Mouse (Mus musculus) c-Kit-positive CD71-positive TER-119-negative erythroid progenitor cells, embryonic 14.5 days (primary cell): ENCODE measurements around the gene Agpat3.
"Not testable (repeated sequence)": the region's sequence is repeated elsewhere in the genome, so short reads cannot be mapped to it uniquely, and the experiment has no call there.

Experiments used
- DNase-seq: peaks from one replicate; pipeline ENCODE4 v3.0.0-alpha.2; 2013; ENCODE audit warnings: low read depth

Gene Agpat3

DNA sequence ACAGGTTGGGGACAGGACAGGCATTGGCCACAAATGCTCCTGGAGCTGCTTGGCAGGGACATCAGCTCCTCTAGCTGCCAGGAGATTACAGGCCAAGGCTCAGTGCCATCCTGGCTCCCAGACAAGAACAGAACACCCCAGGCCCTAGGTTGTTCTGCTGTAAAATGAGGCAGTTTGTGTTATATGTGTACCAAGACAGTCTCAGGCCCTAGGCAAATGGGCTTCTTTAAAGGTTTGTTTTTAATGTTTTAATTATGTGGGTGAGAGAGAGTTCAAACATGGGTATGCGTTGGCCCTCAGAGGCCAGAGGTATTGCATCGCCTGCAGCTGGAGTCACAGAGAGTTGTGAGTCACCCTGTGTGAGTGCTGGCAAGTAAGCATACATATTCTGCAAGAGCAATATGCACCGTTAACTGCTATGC is 8.0 kb upstream of the Agpat3 start:
- no peak for DNase-seq

DNA sequence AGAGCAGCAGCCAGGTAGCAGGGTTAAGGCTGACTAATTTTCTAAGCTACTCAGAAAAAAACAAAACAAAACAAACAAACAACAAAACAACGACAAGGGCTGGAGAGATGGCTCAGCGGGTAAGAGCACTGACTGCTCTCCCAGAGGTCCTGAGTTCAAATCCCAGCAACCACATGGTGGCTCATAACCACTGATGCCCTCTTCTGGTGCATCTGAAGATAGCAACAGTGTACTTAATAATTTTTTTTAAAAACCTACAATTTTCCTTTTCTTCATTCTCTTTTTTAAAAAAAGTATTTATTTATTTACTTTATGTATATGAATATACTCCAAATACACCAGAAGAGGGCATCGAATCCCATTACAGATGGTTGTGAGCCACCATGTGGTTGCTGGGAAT is 6.7 kb upstream of the Agpat3 start:
- DNase-seq, result not testable (repeated sequence)

DNA sequence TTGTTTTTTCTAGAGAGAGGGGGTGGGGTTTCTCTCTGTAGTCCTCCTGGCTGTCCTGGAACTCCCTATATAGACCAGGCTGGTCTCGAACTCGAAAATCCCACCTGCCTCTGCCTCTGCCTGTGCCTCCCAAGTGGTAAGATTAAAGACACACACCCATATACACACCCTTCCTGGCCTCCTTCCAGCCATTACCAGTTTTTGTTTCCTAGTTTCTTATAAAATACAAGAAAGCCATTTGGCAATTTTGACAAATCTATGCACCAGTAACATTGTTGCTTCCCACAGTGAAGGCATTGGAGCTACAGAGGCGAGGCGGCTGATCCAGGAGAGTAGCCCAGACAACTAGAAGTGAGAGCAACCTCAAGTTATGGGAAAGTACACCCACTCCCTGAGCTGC is 6.0 kb upstream of the Agpat3 start:
- no peak for DNase-seq

DNA sequence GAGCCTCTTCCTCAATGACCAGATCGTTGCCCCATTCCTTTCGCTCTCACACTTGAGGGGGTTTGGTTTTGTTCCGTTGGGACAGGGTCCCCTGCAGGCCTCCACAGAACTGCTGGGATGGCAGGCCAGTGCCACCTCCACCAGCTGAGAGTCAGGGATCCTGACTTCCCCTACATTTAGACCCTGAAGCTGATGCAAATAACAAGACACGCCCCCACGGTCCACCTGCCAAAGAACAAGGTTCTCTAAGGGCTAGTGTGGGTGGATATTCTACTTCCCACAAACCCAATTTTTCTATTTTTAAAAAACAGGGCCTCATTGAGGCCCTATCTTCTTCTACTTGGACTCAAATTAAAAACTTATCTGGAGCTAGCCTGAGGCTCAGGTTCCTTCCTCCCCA is 5.5 kb upstream of the Agpat3 start:
- DNase-seq, result no peak

DNA sequence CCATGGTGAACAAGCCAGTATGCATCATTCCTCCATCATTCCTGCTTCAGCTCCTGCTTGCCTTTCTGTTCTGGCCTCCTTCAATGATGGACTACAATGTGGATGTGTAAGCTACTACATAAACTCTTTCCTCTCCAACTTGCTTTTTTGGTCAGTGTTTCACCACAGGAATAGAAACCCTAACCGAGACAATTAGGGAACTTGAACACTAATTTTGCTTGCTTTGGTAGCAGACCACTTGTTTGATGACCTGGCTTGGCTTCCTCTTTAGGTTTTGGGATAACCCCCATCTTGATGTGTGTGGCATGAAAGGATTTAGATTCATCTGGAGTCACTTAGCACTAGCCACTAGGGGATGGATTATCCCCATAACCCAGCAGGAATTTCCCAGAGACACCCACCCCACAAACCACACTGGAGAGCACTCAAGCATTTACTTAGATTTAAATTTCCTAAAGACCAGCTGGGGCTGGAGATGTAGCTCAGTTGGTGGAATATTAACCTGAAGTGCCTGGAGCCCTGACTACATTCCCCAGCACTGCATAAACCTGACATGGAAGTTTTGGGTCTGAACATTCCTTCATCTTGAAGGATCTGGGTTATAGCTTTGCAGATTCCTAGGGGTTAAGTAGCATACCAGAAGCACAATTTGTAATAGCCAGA is 3.8 kb upstream of the Agpat3 start:
- DNase-seq, result no peak

DNA sequence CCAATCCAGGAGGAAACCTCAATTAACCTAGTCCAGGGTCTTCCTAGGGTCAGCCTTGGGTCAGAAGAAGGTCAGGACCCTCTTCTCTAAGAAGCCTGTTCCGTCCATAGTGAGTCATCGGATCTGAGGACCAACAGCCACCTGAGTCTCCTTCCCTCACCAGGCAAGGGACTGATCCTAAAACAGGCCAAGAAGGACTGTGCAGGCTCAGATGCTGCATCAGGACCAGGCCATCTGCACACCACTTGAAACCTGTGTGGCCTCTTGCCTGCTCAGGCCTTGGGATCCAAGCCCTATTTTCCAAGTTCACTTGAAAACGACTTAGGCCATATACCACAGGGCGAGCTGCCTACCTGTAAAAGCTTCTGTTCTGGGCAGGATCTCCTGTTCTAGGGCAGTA is 907 bp upstream of the Agpat3 start:
- DNase-seq, result no peak

DNA sequence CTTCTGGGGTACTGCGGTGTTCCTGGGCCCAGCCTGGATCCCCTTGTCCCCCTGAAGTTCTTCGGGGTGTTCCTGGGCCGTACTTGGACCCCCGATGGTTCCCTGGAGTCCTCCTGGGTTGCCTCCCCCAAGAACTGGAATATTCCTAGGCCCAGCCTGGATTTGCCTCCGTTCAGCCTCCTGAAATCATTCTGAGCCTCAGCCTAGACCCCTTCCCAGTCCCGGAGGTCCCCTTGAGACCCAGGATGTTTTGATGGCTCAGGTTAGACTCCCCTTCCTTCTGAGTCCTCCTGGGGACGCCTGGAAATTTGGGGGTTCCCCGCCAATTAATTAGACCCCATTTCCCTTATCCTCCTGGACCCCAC is 359 bp upstream of the Agpat3 start:
- DNase-seq, result no peak

DNA sequence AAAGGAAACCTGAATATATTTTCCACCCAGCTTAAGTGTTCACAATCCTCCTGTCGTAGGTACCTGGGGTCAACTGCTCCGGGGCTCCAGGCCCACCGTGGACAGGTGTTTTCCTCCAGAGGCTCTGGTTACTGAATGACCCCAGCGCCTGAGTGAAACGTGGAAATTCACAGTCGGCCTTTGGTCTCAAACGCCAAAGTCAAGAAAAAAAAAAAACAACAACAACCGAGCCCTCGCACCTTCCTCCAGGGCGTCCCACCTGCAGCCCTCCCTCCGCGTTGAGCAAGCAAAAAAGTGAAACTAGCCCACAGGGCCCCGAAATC is 764 bp downstream of the Agpat3 start:
- DNase-seq, result no peak

DNA sequence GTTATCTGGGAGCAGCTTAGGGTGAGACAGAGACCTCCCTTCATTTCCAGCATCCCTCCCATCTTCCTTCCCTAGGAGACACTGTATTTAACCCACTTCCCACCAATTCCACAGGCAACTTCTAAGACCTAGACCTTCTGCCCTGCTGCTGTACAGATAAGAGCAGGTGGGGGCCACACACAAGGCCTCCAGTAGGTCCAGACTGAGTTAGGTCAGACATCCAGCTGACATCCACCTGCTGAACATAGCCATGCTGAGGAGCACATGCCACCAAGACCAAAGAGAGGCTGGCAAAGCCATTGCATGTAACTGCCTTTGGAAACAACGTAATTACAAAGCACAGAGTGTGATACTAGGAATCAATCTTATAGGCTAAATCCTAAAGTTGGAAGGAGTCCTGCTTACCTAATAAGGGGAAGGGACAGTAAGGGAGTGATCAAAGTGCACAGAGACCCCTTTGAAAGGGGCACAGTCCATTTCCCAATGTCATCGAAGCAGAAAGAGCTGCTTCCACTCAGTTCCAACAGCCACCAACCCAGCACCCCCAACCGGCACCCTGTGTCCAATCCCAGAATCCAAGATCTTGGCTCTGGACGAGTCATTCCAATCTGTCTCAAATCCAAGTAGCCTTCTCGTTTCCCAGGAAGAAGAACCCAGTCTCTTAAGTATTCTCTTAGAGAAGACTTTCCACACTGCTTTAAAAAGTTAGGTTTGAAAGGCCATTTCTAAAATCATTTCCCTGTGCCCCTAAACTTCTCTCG is 1.3 kb downstream of the Agpat3 start:
- DNase-seq, result no peak

DNA sequence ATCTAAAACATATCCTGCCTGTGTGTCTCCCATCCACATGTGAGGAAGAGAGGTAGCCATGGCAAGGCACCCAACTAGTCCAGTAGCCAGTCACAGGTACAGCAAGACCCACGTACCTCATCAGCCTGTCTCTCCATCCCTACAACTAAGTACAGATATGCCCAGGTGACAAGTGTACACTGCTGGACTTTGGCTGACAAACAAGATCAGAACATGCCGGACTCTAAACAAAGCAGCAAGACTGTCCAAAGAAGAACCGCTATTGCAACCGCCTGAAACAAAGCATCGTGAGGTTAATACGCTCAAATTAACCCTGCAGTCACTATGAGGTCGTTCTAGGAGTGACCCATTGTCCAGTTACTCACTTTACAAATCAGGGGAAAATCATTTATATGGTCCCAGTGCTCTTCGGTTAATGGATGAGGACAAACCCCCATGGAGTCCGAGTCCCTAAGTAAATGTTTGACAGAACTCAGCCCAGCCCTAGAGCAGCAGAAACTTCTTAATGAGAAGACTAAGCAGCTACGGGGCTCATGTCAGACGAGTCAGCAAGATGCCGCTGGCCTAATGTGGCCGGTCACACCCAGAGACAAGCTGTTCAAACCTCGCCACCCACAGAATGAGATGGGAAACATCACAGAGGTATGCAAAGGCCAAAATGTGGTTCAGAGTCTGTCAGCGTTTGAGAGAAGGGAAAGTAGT is 2.7 kb downstream of the Agpat3 start:
- no peak for DNase-seq

DNA sequence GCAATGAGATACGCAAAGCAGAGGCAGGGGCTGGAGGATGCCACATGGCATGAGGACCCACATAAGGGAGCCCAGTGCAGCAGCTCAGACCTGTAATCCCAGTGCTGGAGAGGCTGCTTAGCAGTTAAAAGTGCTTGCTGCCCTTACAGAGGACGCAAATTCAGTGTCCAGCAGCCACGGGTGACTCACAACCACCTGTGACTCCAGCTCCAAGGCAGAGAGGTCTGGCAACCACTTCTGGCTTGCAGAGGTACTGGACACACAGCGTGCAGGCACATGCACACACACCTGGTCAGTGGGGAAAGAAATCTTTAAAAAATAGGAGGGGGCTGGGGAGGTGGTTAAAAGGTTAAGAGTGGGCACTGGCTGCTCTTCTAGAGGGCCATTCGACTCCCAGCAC is 4.1 kb downstream of the Agpat3 start:
- no peak for DNase-seq

DNA sequence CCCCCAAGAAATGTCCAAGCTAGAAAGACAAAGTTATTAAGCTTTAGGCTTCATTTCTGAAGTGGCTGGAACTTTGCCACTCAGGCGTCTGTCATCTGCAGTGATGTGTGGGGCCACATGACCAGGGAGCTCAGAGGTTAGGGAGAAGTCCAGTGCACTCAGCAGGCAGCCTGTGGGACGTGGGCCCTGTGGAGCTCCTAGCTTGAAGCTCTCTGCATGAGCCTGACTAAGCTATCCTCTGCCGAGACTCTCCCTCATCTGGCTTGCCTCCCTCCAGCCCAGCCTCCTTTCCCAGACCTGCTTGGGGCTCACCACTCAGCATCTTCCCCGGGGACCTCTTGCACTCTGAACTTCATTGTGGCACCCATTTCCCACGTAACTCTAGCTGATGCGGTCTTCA is 4.8 kb downstream of the Agpat3 start:
- no peak for DNase-seq

DNA sequence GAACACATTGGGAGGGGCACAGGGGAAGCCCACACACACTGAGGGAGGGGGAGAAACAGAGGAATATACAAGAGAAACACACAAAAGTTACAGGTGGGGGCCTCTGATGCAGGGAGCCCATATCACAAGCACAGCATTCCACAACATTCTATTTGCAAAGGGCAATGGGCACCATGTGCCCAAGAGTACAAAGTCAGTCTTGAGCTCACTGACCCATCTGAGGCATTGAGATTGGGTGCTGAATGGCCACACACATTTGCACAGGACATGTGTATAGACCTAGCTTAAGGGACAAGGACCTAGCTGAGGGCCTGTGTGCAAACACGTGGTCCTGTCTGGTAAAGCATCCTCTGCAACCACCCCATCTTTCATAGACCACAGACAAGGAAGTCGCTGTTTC is 6.8 kb downstream of the Agpat3 start:
- no peak for DNase-seq

DNA sequence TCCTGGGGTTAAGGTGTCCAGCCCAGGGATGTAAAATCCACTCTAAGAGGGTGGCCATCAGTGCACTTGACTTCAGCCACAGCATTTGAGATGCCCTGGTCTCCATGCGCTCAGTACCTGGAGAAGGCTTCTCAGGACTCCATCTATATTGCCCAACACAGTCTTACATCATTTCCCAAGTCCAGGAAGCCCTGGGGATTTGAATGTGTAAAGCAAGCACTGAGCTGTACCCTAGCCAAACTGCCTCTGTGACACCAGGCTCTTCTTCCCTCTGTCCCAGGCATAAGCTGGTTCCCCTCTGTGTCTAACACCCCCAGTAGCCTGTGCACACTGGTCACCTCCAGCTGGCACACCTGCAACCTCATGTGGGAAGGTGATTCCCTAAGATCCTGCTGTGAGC is 10.2 kb downstream of the Agpat3 start:
- no peak for DNase-seq

DNA sequence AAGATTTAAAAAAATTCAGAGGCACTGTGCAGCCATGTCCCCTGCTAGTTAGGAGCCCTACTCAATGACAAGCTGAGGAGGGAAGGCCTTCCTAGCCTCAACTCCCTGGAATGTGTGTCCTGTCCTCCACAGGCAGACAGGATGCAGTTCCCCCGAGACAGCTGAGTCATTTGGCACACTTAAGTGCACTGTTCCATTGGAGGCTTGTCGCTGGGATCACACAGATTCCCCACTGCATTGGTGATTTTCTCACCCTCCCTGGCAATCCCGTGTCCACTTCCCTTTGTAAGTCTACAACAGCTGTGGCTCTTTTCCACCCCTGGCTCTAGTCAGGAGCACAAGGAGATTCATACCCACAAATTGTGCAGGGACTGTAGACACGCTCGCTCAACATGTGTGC is 14.1 kb downstream of the Agpat3 start:
- DNase-seq, result no peak

DNA sequence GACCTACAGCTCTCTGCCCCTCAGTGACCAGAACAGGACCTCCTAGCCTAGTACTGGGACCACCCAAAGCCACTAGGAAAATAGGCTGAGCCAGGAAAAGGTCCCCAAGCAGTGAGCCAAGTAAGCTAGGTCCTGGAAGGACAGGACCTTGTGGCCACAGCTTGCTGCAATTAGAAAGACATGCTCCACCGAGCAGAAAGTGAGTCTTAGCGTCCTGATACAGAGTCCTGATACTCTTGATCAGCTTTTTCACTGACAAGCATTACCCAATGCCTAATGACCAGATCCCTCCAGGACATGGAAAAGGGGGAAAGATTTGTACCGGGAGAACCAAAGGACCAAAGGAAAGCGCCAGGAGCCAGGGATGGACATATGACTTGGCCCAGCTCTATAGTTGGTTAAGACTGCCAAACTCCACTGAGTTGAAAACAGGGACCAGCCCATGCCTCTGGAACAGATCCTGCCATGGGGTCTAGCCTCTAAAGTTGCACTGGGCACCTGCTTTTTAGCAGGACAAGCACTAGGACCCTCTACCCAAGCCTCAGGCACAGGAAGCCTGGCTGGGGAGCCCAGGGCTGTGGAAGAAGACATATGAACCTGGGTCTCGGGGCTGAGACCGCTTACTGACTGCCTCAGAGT is 17.2 kb downstream of the Agpat3 start:
- no peak for DNase-seq

DNA sequence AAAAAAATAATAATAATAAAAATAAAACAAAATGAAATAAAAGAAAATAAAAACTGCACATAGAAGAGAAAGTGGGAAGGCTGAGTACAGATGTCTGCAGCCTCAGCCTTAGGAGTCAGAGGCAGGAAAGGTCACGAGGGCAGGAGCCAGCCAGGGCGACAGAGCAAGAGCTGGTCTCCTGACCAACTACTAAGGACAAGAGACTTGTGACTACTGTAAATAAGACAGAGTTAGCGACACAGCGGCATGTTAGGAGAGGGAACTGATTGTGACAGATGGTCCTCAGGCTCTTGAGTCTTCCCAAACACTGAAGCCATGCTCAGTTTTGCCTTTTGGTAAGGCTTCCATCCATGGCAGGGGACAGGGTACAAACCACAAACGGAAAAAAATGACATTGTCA is 20.7 kb downstream of the Agpat3 start:
- no peak for DNase-seq

DNA sequence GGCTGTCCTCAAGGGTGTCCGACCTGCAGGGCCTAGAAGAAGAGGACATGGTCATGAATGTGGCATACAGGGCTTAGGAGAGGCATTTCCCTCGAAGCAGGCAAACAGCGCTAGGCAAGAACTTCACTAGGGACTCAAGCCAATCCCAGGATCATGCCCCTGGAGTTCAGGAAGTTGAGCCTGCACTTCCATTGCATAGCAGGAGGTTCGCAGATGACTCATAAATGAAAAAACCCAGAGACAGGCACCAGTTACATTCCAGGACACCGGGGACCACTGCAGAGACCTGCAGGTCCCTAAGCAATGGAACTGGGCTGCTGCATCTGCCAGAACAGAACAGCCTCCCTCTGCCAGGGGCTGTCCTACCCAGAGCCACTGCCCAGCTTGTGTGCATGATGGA is 23.0 kb downstream of the Agpat3 start:
- no peak for DNase-seq

DNA sequence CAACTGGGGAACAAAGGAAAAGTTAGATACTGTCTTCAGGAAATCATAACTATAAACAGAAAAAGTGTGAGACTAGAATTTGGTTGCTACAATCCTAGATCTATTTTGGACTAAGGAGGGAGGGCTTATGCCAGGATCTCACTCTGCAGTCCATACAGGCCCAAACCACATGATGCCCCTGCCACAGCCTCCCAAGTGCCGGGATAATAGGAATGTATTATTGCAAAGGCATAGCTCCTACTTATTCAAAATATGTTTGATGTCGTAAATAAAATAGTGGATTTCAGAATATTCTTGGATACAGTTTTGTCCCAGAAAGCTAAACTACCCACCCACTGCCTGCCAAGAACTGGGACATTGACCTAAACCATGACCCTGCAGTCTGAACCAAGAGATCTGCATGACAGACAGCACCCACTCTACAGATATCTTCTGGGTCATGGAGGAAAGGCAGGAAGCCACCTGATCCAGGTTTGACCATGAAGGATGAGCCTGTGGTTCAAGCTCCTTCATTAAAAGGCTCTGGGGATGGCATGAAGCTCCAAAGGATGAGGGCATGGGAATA is 24.2 kb downstream of the Agpat3 start:
- DNase-seq, result no peak

DNA sequence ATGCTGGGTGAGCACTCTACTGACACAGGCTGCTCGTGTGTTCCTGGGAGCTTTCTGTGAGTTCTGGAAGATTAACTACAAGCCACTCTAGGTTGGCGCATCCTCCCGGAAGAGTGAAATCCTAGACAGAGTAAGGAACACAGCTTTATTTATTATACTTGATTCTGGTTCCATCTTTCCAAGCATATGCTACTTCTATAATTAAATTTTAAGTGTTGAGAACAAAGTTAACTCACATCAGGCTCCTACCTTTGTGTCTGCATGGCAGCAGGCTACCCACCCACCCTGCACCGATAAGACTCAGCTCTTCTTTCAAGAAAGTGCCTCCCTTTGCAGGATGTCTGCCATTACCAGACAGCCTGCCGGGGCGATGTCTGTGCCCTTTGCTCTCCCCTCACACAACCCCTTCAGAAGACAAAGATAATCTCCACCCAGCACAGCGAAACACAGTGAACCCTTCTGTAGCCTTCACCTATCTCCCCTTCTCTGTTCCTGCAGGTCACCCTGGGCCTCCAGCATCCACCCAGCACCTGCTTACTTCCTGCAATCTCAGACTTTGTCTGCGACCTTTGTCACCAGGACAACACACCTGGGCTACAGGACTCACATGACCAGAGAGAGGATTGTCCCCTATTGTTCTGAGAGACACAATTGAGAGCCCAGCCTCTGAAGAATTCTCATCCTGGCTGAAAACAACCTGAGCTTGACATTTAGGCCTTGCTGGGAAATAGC is 26.2 kb downstream of the Agpat3 start:
- no peak for DNase-seq

DNA sequence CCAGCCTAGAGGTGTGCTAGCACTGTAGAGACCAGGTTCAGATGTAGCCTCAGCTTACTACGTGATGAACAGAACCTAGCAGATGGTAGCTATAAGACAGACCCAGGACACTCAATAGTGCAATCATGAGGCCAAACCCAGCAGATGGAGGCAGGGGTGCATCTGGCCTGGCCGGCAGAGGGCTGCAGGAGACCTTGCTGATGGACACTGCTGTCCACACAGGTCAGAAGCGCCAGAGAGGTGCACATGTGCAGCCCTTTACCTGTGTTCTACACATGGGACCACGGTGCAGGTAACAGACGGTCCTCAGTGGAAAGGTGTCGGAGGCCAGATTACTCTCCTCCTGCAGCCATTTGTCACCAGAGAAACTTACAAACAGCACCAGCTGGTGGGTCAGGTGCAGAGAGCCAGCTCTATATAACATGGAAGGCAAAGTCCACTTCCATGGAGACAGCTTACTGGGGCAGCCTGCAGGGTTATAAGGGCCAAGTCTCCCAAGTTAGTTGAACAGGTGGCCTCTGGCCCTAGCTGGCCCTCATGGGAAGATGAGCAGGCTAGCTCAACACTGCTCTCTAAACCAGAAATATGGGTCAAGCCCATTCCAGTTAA is 27.6 kb downstream of the Agpat3 start:
- DNase-seq, result no peak
